Mouse (Mus musculus) bone marrow macrophage, adult 2 months (primary cell): ENCODE measurements at regions not wholly inside any gene's neighbourhood (a gene's known extent, or its start where the extent isn't known, plus 50 kb on each side); places are given as distances from the start of the nearest gene placed in this dataset.

Experiments
- CTCF ChIP-seq: IDR thresholded peaks from 2 replicates; pipeline ENCODE4 v1.5.1; 2012; ENCODE audit warnings: low read depth, mild to moderate bottlenecking, low read length, moderate library complexity
- POLR2A ChIP-seq: IDR thresholded peaks from 2 replicates; pipeline ENCODE4 v1.6.1; 2012; ENCODE audit warnings: mild to moderate bottlenecking, low read depth, low read length, borderline replicate concordance

DNA sequence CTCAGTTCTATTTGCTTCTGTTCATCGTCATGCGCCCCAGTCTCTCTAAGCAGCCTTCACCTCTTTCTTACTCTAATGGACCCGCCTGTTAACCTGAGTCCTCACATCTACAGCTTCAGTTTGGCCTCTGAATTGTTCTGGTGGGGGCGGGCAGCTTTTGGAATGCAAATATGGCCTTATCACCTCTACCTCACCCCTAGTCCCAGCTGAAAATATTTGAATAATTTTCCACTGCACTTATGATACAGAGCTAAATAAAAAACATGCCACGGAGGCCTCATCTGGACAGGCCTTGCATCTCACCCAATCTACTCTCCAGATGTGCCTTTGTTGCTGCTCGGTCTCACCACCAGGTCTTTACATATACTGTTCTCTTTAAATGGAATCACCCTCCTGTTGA lies 82.5 kb upstream of the Rbms1 start:
- TF ChIP-seq POLR2A, result no peak
- TF ChIP-seq CTCF, result no peak
